Mouse (Mus musculus) embryo, embryonic 10.5 days (tissue): Measurements from ENCODE around the gene 4930404N11Rik.
A peak's percentile ranks its signal among the peaks of the same experiment; 100 is the strongest.

Source experiments
- DNase-seq: peaks from one replicate; pipeline ENCODE4 v3.0.0-alpha.2; 2015; ENCODE audit warnings: low spot score

Gene 4930404N11Rik

GRCm38 (mm10) chr10:81354738-81355477 lies 10.7 kb downstream of the 4930404N11Rik start:
- DNase-seq: no peak

GRCm38 (mm10) chr10:81351678-81352291 lies 13.8 kb downstream of the 4930404N11Rik start:
- no peak for DNase-seq

GRCm38 (mm10) chr10:81350351-81351063 lies 15.1 kb downstream of the 4930404N11Rik start, which contains the start of gene Hmg20b:
Gene Hmg20b (minus strand): TSS chr10:81350480.
- DNase-seq: peak; percentile 99

- no peak for DNase-seq
These were observed 15.7 kb downstream of the 4930404N11Rik start for GRCm38 (mm10) chr10:81349961-81350350.

- peak; percentile 66 for DNase-seq
These were observed 16.5 kb downstream of the 4930404N11Rik start for GRCm38 (mm10) chr10:81349146-81349545.

GRCm38 (mm10) chr10:81346453-81347067 lies 19.1 kb downstream of the 4930404N11Rik start:
- DNase-seq: peak; percentile 79

- DNase-seq: no peak
These were observed 20.5 kb downstream of the 4930404N11Rik start for GRCm38 (mm10) chr10:81345162-81345534.

GRCm38 (mm10) chr10:81344421-81345161 lies 21.0 kb downstream of the 4930404N11Rik start:
- no peak for DNase-seq

- no peak for DNase-seq
These were observed 22.7 kb downstream of the 4930404N11Rik start, which contains the start of gene Gipc3 for GRCm38 (mm10) chr10:81342686-81343505. Gene Gipc3 (minus strand): TSS chr10:81343266.

- peak; percentile 82 for DNase-seq
These were observed 24.2 kb downstream of the 4930404N11Rik start for GRCm38 (mm10) chr10:81341333-81341949.

- no peak for DNase-seq
These were observed 24.9 kb downstream of the 4930404N11Rik start for GRCm38 (mm10) chr10:81340551-81341332.

- DNase-seq: no peak
These were observed 29.1 kb downstream of the 4930404N11Rik start for GRCm38 (mm10) chr10:81336558-81336957.

GRCm38 (mm10) chr10:81335393-81336340 lies 29.9 kb downstream of the 4930404N11Rik start:
- DNase-seq: peak; percentile 71

- no peak for DNase-seq
These were observed 31.3 kb downstream of the 4930404N11Rik start for GRCm38 (mm10) chr10:81334324-81334723.

- DNase-seq: no peak
These were observed 33.3 kb downstream of the 4930404N11Rik start for GRCm38 (mm10) chr10:81332277-81332676.

GRCm38 (mm10) chr10:81330007-81330406 lies 35.6 kb downstream of the 4930404N11Rik start:
- no peak for DNase-seq

GRCm38 (mm10) chr10:81329194-81329975 lies 36.2 kb downstream of the 4930404N11Rik start:
- DNase-seq: no peak
